Mouse (Mus musculus): ENCODE results near the gene Phip. TPM values are rescaled to one million over a fixed set of nuclear protein-coding genes. Genes with fewer than 3 reads are reported as not detected.

Gene Phip
- polyA plus RNA-seq, 1 experiment = 131 TPM

GRCm38 (mm10) chr9:82856241-82856640 is 119.1 kb downstream of the Phip start:
- no peak for TF ChIP-seq POLR2A (IDR thresholded peaks at IDR 0.05; ENCODE audit: insufficient read depth, low read depth, low read length)
- no peak for TF ChIP-seq CTCF (IDR thresholded peaks at IDR 0.05; ENCODE audit: insufficient read depth, low read depth, low read length)
- Histone ChIP-seq H3K27ac (ENCODE audit: insufficient read depth, low read depth, low read length) (no peak overlapping the region), H3K4me1 (ENCODE audit: control insufficient read depth, insufficient read depth, low read length) (no peaks in the 10 kb centered on the region), H3K4me3 (ENCODE audit: insufficient read depth, low read depth, low read length) (no peak overlapping the region)
- WGBS = 82% methylated on average over 4 of the region's 4 CpGs

GRCm38 (mm10) chr9:82854973-82855614 is 120.2 kb downstream of the Phip start:
- Histone ChIP-seq H3K4me3 (ENCODE audit: insufficient read depth, low read depth, low read length) (no peak overlapping the region), H3K27ac (ENCODE audit: insufficient read depth, low read depth, low read length) (no peak overlapping the region), H3K4me1 (ENCODE audit: control insufficient read depth, insufficient read depth, low read length) (no peaks in the 10 kb centered on the region)
- TF ChIP-seq CTCF (IDR thresholded peaks at IDR 0.05; ENCODE audit: insufficient read depth, low read depth, low read length) (no peak), POLR2A (IDR thresholded peaks at IDR 0.05; ENCODE audit: insufficient read depth, low read depth, low read length) (no peak)
- 58% methylated on average over 3 of the region's 3 CpGs for WGBS

DNA sequence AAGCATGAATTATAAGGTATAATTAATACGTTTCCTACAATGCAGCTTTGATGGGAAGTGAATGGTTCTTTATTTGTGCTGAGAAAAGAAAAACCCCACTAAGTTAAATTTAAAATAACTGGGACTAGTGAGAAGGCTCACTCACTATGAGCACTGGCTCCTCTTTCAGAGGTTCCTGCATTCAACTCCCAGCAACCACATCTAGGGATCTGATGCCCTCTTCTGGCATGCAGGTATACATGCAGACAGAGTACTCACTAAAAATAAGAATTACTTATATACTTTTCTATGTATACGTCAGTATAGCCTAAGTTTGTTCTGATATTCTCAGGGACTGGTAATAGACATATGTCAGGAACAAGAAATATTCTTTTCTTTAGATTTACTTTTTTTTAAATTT is 121.3 kb downstream of the Phip start:
- no peak overlapping the region for H3K27ac ChIP-seq (ENCODE audit: insufficient read depth, low read depth, low read length)
- whole genome bisulfite sequencing = 46% methylated on average over 2 of the region's 2 CpGs
- no peak overlapping the region for H3K4me3 ChIP-seq (ENCODE audit: insufficient read depth, low read depth, low read length)
- no peaks in the 10 kb centered on the region for H3K4me1 ChIP-seq (ENCODE audit: control insufficient read depth, insufficient read depth, low read length)
- no peak for TF ChIP-seq CTCF (IDR thresholded peaks at IDR 0.05; ENCODE audit: insufficient read depth, low read depth, low read length)
- no peak for TF ChIP-seq POLR2A (IDR thresholded peaks at IDR 0.05; ENCODE audit: insufficient read depth, low read depth, low read length)

GRCm38 (mm10) chr9:82842671-82843070 is 132.6 kb downstream of the Phip start:
- H3K27ac ChIP-seq (ENCODE audit: insufficient read depth, low read depth, low read length) = no peak overlapping the region

DNA sequence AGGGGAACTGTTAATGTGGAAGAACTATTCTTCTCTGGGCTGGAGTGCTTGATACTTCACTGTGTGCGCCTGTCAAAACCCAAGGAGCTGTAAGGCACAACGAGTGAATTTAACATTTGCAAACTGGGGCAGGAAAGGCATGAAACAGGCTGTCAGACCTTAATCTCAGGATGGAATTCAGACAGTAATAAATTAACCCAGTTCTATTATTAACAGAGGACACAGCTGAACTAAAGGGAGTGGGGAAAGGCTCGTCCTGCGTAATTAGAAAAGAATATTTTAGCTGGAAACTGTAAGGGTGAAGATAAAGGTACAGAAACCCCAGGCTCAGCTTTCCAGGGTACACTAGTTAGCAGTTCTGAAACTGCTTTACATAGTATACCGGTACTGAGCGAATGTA is 139.4 kb downstream of the Phip start:
- WGBS = 39% methylated on average over 6 of the region's 6 CpGs
- Histone ChIP-seq H3K27ac (ENCODE audit: insufficient read depth, low read depth, low read length) (no peak overlapping the region), H3K4me3 (ENCODE audit: insufficient read depth, low read depth, low read length) (no peak overlapping the region), H3K4me1 (ENCODE audit: control insufficient read depth, insufficient read depth, low read length) (no peaks in the 10 kb centered on the region)
- no peak for TF ChIP-seq CTCF (IDR thresholded peaks at IDR 0.05; ENCODE audit: insufficient read depth, low read depth, low read length)
- TF ChIP-seq POLR2A (IDR thresholded peaks at IDR 0.05; ENCODE audit: insufficient read depth, low read depth, low read length) = no peak

More at GRCm38 (mm10) chr9:82842671-82843070, 132.6 kb downstream of the Phip start:
- no peak overlapping the region for H3K4me3 ChIP-seq (ENCODE audit: insufficient read depth, low read depth, low read length)
- H3K4me1 ChIP-seq (ENCODE audit: control insufficient read depth, insufficient read depth, low read length) = no peaks in the 10 kb centered on the region
- WGBS = 88% methylated on average over 4 of the region's 4 CpGs
- TF ChIP-seq CTCF (IDR thresholded peaks at IDR 0.05; ENCODE audit: insufficient read depth, low read depth, low read length) (no peak), POLR2A (IDR thresholded peaks at IDR 0.05; ENCODE audit: insufficient read depth, low read depth, low read length) (no peak)

- no peak overlapping the region for H3K4me3 ChIP-seq (ENCODE audit: insufficient read depth, low read depth, low read length)
- 49% methylated on average over 4 of the region's 4 CpGs for WGBS
- TF ChIP-seq CTCF (IDR thresholded peaks at IDR 0.05; ENCODE audit: insufficient read depth, low read depth, low read length) = no peak
- H3K27ac ChIP-seq (ENCODE audit: insufficient read depth, low read depth, low read length) = no peak overlapping the region
- no peaks in the 10 kb centered on the region for H3K4me1 ChIP-seq (ENCODE audit: control insufficient read depth, insufficient read depth, low read length)
Observed at GRCm38 (mm10) chr9:82831891-82832290, 143.4 kb downstream of the Phip start.

- H3K4me1 ChIP-seq (ENCODE audit: control insufficient read depth, insufficient read depth, low read length) = no peaks in the 10 kb centered on the region
- WGBS = under 1% methylated on average over 65 of the region's 65 CpGs
- TF ChIP-seq POLR2A (IDR thresholded peaks at IDR 0.05; ENCODE audit: insufficient read depth, low read depth, low read length) (peak; percentile 70), CTCF (IDR thresholded peaks at IDR 0.05; ENCODE audit: insufficient read depth, low read depth, low read length) (no peak)
- peak overlapping the region; percentile 90 for H3K27ac ChIP-seq (ENCODE audit: insufficient read depth, low read depth, low read length)
- peak overlapping the region; percentile 93 for H3K4me3 ChIP-seq (ENCODE audit: insufficient read depth, low read depth, low read length)
Observed at GRCm38 (mm10) chr9:82829693-82830430, 145.5 kb downstream of the Phip start.

- Histone ChIP-seq H3K4me1 (ENCODE audit: control insufficient read depth, insufficient read depth, low read length) (no peaks in the 10 kb centered on the region), H3K27ac (ENCODE audit: insufficient read depth, low read depth, low read length) (peak within 1 kb of the TSS; percentile 90), H3K4me3 (ENCODE audit: insufficient read depth, low read depth, low read length) (peak within 1 kb of the TSS; percentile 93)
- WGBS = 9% methylated on average over 20 of the region's 20 CpGs
- TF ChIP-seq CTCF (IDR thresholded peaks at IDR 0.05; ENCODE audit: insufficient read depth, low read depth, low read length) (no peak), POLR2A (IDR thresholded peaks at IDR 0.05; ENCODE audit: insufficient read depth, low read depth, low read length) (no peak)
Observed at GRCm38 (mm10) chr9:82829007-82829689, 146.2 kb downstream of the Phip start, which contains the start of gene Irak1bp1. TSS of gene Irak1bp1 (plus strand) at chr9:82829540.

- WGBS = 97% methylated on average over 6 of the region's 6 CpGs
- no peaks in the 10 kb centered on the region for H3K4me1 ChIP-seq (ENCODE audit: control insufficient read depth, insufficient read depth, low read length)
- H3K4me3 ChIP-seq (ENCODE audit: insufficient read depth, low read depth, low read length) = no peak overlapping the region
- TF ChIP-seq POLR2A (IDR thresholded peaks at IDR 0.05; ENCODE audit: insufficient read depth, low read depth, low read length) (no peak), CTCF (IDR thresholded peaks at IDR 0.05; ENCODE audit: insufficient read depth, low read depth, low read length) (no peak)
- H3K27ac ChIP-seq (ENCODE audit: insufficient read depth, low read depth, low read length) = no peak overlapping the region
Observed at GRCm38 (mm10) chr9:82826426-82826825, 148.9 kb downstream of the Phip start.

Other genes starting within 250 kb of the Phip start
- not detected in 2 replicates for gene Irak1bp1, start 146.0 kb downstream of the Phip start, polyA plus RNA-seq (2012; ENCODE audit: insufficient read depth, insufficient read length, low replicate concordance, missing spikeins)
- gene Hmgn3, start 171.2 kb upstream of the Phip start, polyA plus RNA-seq (2012; ENCODE audit: insufficient read depth, insufficient read length, low replicate concordance, missing spikeins) = not detected in 2 replicates

Data from olfactory bulb, adult 2 months (tissue).